Mouse (Mus musculus): ENCODE data around the gene Ier5l.
A peak's percentile ranks its signal among the peaks of the same experiment; 100 is the strongest.

Ier5l gene

GRCm38 (mm10) chr2:30474039-30474438 is at the start of gene Ier5l:
Gene Ier5l, minus strand, starts transcription at chr2:30474219.
- DNase-seq (ENCODE audit: low spot score): peak; percentile 95

GRCm38 (mm10) chr2:30523727-30524126 is 49.7 kb upstream of the Ier5l start:
- DNase-seq (ENCODE audit: low spot score): no peak

GRCm38 (mm10) chr2:30510711-30511380 is 36.8 kb upstream of the Ier5l start:
- no peak for DNase-seq (ENCODE audit: low spot score)

- no peak for DNase-seq (ENCODE audit: low spot score)
Observed at GRCm38 (mm10) chr2:30507138-30507727, 33.2 kb upstream of the Ier5l start.

- no peak for DNase-seq (ENCODE audit: low spot score)
Observed at GRCm38 (mm10) chr2:30503677-30504621, 29.9 kb upstream of the Ier5l start.

GRCm38 (mm10) chr2:30501701-30502100 is 27.7 kb upstream of the Ier5l start:
- no peak for DNase-seq (ENCODE audit: low spot score)

- DNase-seq (ENCODE audit: low spot score): peak; percentile 79
Observed at GRCm38 (mm10) chr2:30495909-30496861, 22.2 kb upstream of the Ier5l start.

- no peak for DNase-seq (ENCODE audit: low spot score)
Observed at GRCm38 (mm10) chr2:30495000-30495908, 21.2 kb upstream of the Ier5l start.

- no peak for DNase-seq (ENCODE audit: low spot score)
Observed at GRCm38 (mm10) chr2:30490384-30490783, 16.4 kb upstream of the Ier5l start.

- no peak for DNase-seq (ENCODE audit: low spot score)
Observed at GRCm38 (mm10) chr2:30487597-30487996, 13.6 kb upstream of the Ier5l start.

GRCm38 (mm10) chr2:30478526-30478925 is 4.5 kb upstream of the Ier5l start:
- DNase-seq (ENCODE audit: low spot score): no peak

- DNase-seq (ENCODE audit: low spot score): no peak
Observed at GRCm38 (mm10) chr2:30476241-30476640, 2.2 kb upstream of the Ier5l start.

- DNase-seq (ENCODE audit: low spot score): no peak
Observed at GRCm38 (mm10) chr2:30475457-30475856, 1.4 kb upstream of the Ier5l start.

GRCm38 (mm10) chr2:30474776-30475175 is 757 bp upstream of the Ier5l start:
- DNase-seq (ENCODE audit: low spot score): no peak

- DNase-seq (ENCODE audit: low spot score): no peak
Observed at GRCm38 (mm10) chr2:30473431-30474031, 488 bp downstream of the Ier5l start.

GRCm38 (mm10) chr2:30472731-30473351 is 1.2 kb downstream of the Ier5l start:
- DNase-seq (ENCODE audit: low spot score): peak; percentile 69

- peak; percentile 84 for DNase-seq (ENCODE audit: low spot score)
Observed at GRCm38 (mm10) chr2:30471795-30472720, 2.0 kb downstream of the Ier5l start.

- DNase-seq (ENCODE audit: low spot score): no peak
Observed at GRCm38 (mm10) chr2:30471051-30471450, 3.0 kb downstream of the Ier5l start.
